Mouse (Mus musculus): Measurements from ENCODE around the gene Ccnb1.
A peak's percentile ranks its signal among the peaks of the same experiment; 100 is the strongest.

Ccnb1 gene

GRCm38 (mm10) chr13:100786414-100786867 is at the start of gene Ccnb1:
Ccnb1 (minus strand) TSS chr13:100786570.
- DNase-seq, result peak; percentile 93

GRCm38 (mm10) chr13:100834777-100835176 is 48.4 kb upstream of the Ccnb1 start:
- DNase-seq, result no peak

GRCm38 (mm10) chr13:100833640-100834002 is 47.3 kb upstream of the Ccnb1 start:
- no peak for DNase-seq

GRCm38 (mm10) chr13:100832741-100833639 is 46.6 kb upstream of the Ccnb1 start, which contains the start of gene Slc30a5:
Slc30a5 (minus strand) TSS chr13:100833427.
- peak; percentile 99 for DNase-seq

GRCm38 (mm10) chr13:100832188-100832587 is 45.8 kb upstream of the Ccnb1 start:
- DNase-seq, result no peak

GRCm38 (mm10) chr13:100831123-100831522 is 44.8 kb upstream of the Ccnb1 start:
- DNase-seq, result no peak

GRCm38 (mm10) chr13:100825627-100826410 is 39.4 kb upstream of the Ccnb1 start:
- DNase-seq, result peak; percentile 64

GRCm38 (mm10) chr13:100824916-100825315 is 38.5 kb upstream of the Ccnb1 start:
- no peak for DNase-seq

GRCm38 (mm10) chr13:100824306-100824705 is 37.9 kb upstream of the Ccnb1 start:
- DNase-seq, result no peak

- no peak for DNase-seq
Observed at GRCm38 (mm10) chr13:100823863-100824262, 37.5 kb upstream of the Ccnb1 start.

- DNase-seq, result no peak
Observed at GRCm38 (mm10) chr13:100814451-100814850, 28.1 kb upstream of the Ccnb1 start.

GRCm38 (mm10) chr13:100805776-100806175 is 19.4 kb upstream of the Ccnb1 start:
- no peak for DNase-seq

GRCm38 (mm10) chr13:100797171-100797570 is 10.8 kb upstream of the Ccnb1 start:
- DNase-seq, result peak; percentile 50

GRCm38 (mm10) chr13:100789083-100789482 is 2.7 kb upstream of the Ccnb1 start:
- DNase-seq, result peak; percentile 15

- peak; percentile 14 for DNase-seq
Observed at GRCm38 (mm10) chr13:100788057-100788456, 1.7 kb upstream of the Ccnb1 start.

- peak; percentile 75 for DNase-seq
Observed at GRCm38 (mm10) chr13:100787316-100788010, 1.1 kb upstream of the Ccnb1 start.

GRCm38 (mm10) chr13:100785806-100786413 is 460 bp downstream of the Ccnb1 start:
- DNase-seq, result no peak

- no peak for DNase-seq
Observed at GRCm38 (mm10) chr13:100777491-100777890, 8.9 kb downstream of the Ccnb1 start.

- no peak for DNase-seq
Observed at GRCm38 (mm10) chr13:100776710-100777109, 9.7 kb downstream of the Ccnb1 start.

GRCm38 (mm10) chr13:100776056-100776419 is 10.3 kb downstream of the Ccnb1 start:
- no peak for DNase-seq

- peak; percentile 84 for DNase-seq
Observed at GRCm38 (mm10) chr13:100775252-100776055, 10.9 kb downstream of the Ccnb1 start, which contains the start of gene Cenph. Cenph (minus strand) TSS chr13:100775899.

- DNase-seq, result no peak
Observed at GRCm38 (mm10) chr13:100774704-100775103, 11.7 kb downstream of the Ccnb1 start.

Data from kidney, adult 9 months (tissue).